Mouse (Mus musculus): ENCODE measurements around the gene Gstm7. TPM values are rescaled to one million over a fixed set of nuclear protein-coding genes. Genes with fewer than 3 reads are reported as not detected.

Gene Gstm7
- polyA plus RNA-seq, 1 experiment from 2014 or later, result 21.3 TPM

GRCm38 (mm10) chr3:107943239-107943990, 11.8 kb upstream of the Gstm7 start, which contains the start of gene Gstm6:
Gene Gstm6 (minus strand): TSS chr3:107943749.
- 17% methylated on average over 20 of the region's 20 CpGs for WGBS
- no peak within 1 kb of the TSS for H3K9ac ChIP-seq (ENCODE audit: low read length)

GRCm38 (mm10) chr3:107941261-107941660, 9.6 kb upstream of the Gstm7 start:
- Histone ChIP-seq H3K4me1 (replicated peaks; ENCODE audit: control insufficient read depth, insufficient read depth, low read length) (no peaks in the 10 kb centered on the region), H3K9ac (ENCODE audit: low read length) (no peak overlapping the region), H3K4me3 (ENCODE audit: low read depth, low read length) (no peak overlapping the region), H3K27me3 (replicated peaks; ENCODE audit: control insufficient read depth, insufficient read depth, low read length) (no peaks in the 10 kb centered on the region), H3K27ac (ENCODE audit: low read depth) (no peak overlapping the region), H3K4me2 (ENCODE audit: low read length) (no peak overlapping the region), H3K9me3 (ENCODE audit: control insufficient read depth, low read length) (no peaks in the 10 kb centered on the region), H3K36me3 (ENCODE audit: control insufficient read depth, insufficient read depth, low read length) (no peaks in the 10 kb centered on the region)
- 86% methylated on average over 4 of the region's 4 CpGs for WGBS
- ATAC-seq (replicated peaks; ENCODE audit: low FRiP score, low TSS enrichment, low read depth) (no peak), DNase-seq (ENCODE audit: low spot score) (no peak)

More at GRCm38 (mm10) chr3:107943239-107943990, 11.8 kb upstream of the Gstm7 start, which contains the start of gene Gstm6:
- H3K27me3 ChIP-seq (replicated peaks; ENCODE audit: control insufficient read depth, insufficient read depth, low read length), result no peaks in the 10 kb centered on the region
- no peaks in the 10 kb centered on the region for H3K4me1 ChIP-seq (replicated peaks; ENCODE audit: control insufficient read depth, insufficient read depth, low read length)
- DNase-seq (ENCODE audit: low spot score) (peak; percentile 59), ATAC-seq (replicated peaks; ENCODE audit: low FRiP score, low TSS enrichment, low read depth) (peak; percentile 71)
- no peaks in the 10 kb centered on the region for H3K36me3 ChIP-seq (ENCODE audit: control insufficient read depth, insufficient read depth, low read length)
- no peak within 1 kb of the TSS for H3K27ac ChIP-seq (ENCODE audit: low read depth)
- H3K4me2 ChIP-seq (ENCODE audit: low read length), result peak within 1 kb of the TSS; percentile 42
- H3K4me3 ChIP-seq (ENCODE audit: low read depth, low read length), result no peak within 1 kb of the TSS
- no peaks in the 10 kb centered on the region for H3K9me3 ChIP-seq (ENCODE audit: control insufficient read depth, low read length)

GRCm38 (mm10) chr3:107940524-107940923, 8.9 kb upstream of the Gstm7 start:
- ATAC-seq (replicated peaks; ENCODE audit: low FRiP score, low TSS enrichment, low read depth), result no peak
- Histone ChIP-seq H3K4me3 (ENCODE audit: low read depth, low read length) (no peak overlapping the region), H3K9ac (ENCODE audit: low read length) (no peak overlapping the region), H3K36me3 (ENCODE audit: control insufficient read depth, insufficient read depth, low read length) (no peaks in the 10 kb centered on the region), H3K27me3 (replicated peaks; ENCODE audit: control insufficient read depth, insufficient read depth, low read length) (no peaks in the 10 kb centered on the region), H3K9me3 (ENCODE audit: control insufficient read depth, low read length) (no peaks in the 10 kb centered on the region), H3K4me1 (replicated peaks; ENCODE audit: control insufficient read depth, insufficient read depth, low read length) (no peaks in the 10 kb centered on the region), H3K27ac (ENCODE audit: low read depth) (no peak overlapping the region), H3K4me2 (ENCODE audit: low read length) (no peak overlapping the region)
- 54% methylated on average over 7 of the region's 7 CpGs for WGBS
- DNase-seq (ENCODE audit: low spot score), result no peak

- WGBS, result 79% methylated on average over 4 of the region's 4 CpGs
- ATAC-seq (replicated peaks; ENCODE audit: low FRiP score, low TSS enrichment, low read depth), result no peak
Measured at GRCm38 (mm10) chr3:107939830-107940229, 8.2 kb upstream of the Gstm7 start.

GRCm38 (mm10) chr3:107939403-107939802, 7.8 kb upstream of the Gstm7 start:
- DNase-seq (ENCODE audit: low spot score), result peak; percentile 80
- H3K4me1 ChIP-seq (replicated peaks; ENCODE audit: control insufficient read depth, insufficient read depth, low read length), result no peaks in the 10 kb centered on the region
- no peak for ATAC-seq (replicated peaks; ENCODE audit: low FRiP score, low TSS enrichment, low read depth)
- 50% methylated on average over 3 of the region's 3 CpGs for WGBS
- no peaks in the 10 kb centered on the region for H3K9me3 ChIP-seq (ENCODE audit: control insufficient read depth, low read length)
- H3K4me3 ChIP-seq (ENCODE audit: low read depth, low read length), result no peak overlapping the region
- no peak overlapping the region for H3K27ac ChIP-seq (ENCODE audit: low read depth)
- H3K27me3 ChIP-seq (replicated peaks; ENCODE audit: control insufficient read depth, insufficient read depth, low read length), result no peaks in the 10 kb centered on the region
- H3K4me2 ChIP-seq (ENCODE audit: low read length), result no peak overlapping the region
- H3K36me3 ChIP-seq (ENCODE audit: control insufficient read depth, insufficient read depth, low read length), result no peaks in the 10 kb centered on the region
- no peak overlapping the region for H3K9ac ChIP-seq (ENCODE audit: low read length)

More at GRCm38 (mm10) chr3:107939830-107940229, 8.2 kb upstream of the Gstm7 start:
- no peaks in the 10 kb centered on the region for H3K9me3 ChIP-seq (ENCODE audit: control insufficient read depth, low read length)
- H3K4me3 ChIP-seq (ENCODE audit: low read depth, low read length), result no peak overlapping the region
- H3K4me2 ChIP-seq (ENCODE audit: low read length), result no peak overlapping the region
- no peak for DNase-seq (ENCODE audit: low spot score)
- no peak overlapping the region for H3K9ac ChIP-seq (ENCODE audit: low read length)
- no peaks in the 10 kb centered on the region for H3K4me1 ChIP-seq (replicated peaks; ENCODE audit: control insufficient read depth, insufficient read depth, low read length)
- no peaks in the 10 kb centered on the region for H3K36me3 ChIP-seq (ENCODE audit: control insufficient read depth, insufficient read depth, low read length)
- no peak overlapping the region for H3K27ac ChIP-seq (ENCODE audit: low read depth)
- H3K27me3 ChIP-seq (replicated peaks; ENCODE audit: control insufficient read depth, insufficient read depth, low read length), result no peaks in the 10 kb centered on the region

GRCm38 (mm10) chr3:107935888-107936287, 4.3 kb upstream of the Gstm7 start:
- no peak overlapping the region for H3K4me3 ChIP-seq (ENCODE audit: low read depth, low read length)
- no peak overlapping the region for H3K4me2 ChIP-seq (ENCODE audit: low read length)
- DNase-seq (ENCODE audit: low spot score), result no peak
- no peaks in the 10 kb centered on the region for H3K36me3 ChIP-seq (ENCODE audit: control insufficient read depth, insufficient read depth, low read length)
- no peak overlapping the region for H3K9ac ChIP-seq (ENCODE audit: low read length)
- no peak for ATAC-seq (replicated peaks; ENCODE audit: low FRiP score, low TSS enrichment, low read depth)
- H3K27me3 ChIP-seq (replicated peaks; ENCODE audit: control insufficient read depth, insufficient read depth, low read length), result no peaks in the 10 kb centered on the region
- H3K4me1 ChIP-seq (replicated peaks; ENCODE audit: control insufficient read depth, insufficient read depth, low read length), result no peaks in the 10 kb centered on the region
- no peak overlapping the region for H3K27ac ChIP-seq (ENCODE audit: low read depth)
- H3K9me3 ChIP-seq (ENCODE audit: control insufficient read depth, low read length), result no peaks in the 10 kb centered on the region
- 61% methylated on average over 3 of the region's 3 CpGs for WGBS

GRCm38 (mm10) chr3:107935268-107935667, 3.7 kb upstream of the Gstm7 start:
- no peak for ATAC-seq (replicated peaks; ENCODE audit: low FRiP score, low TSS enrichment, low read depth)

GRCm38 (mm10) chr3:107932128-107932527, 511 bp upstream of the Gstm7 start:
- ATAC-seq (replicated peaks; ENCODE audit: low FRiP score, low TSS enrichment, low read depth) (peak; percentile 7; the same call in 1 of the 2 replicates), DNase-seq (ENCODE audit: low spot score) (no peak)
- Histone ChIP-seq H3K4me1 (replicated peaks; ENCODE audit: control insufficient read depth, insufficient read depth, low read length) (no peaks in the 10 kb centered on the region), H3K4me3 (ENCODE audit: low read depth, low read length) (no peak overlapping the region), H3K36me3 (ENCODE audit: control insufficient read depth, insufficient read depth, low read length) (no peaks in the 10 kb centered on the region), H3K9ac (ENCODE audit: low read length) (no peak overlapping the region), H3K4me2 (ENCODE audit: low read length) (no peak overlapping the region), H3K27me3 (replicated peaks; ENCODE audit: control insufficient read depth, insufficient read depth, low read length) (no peaks in the 10 kb centered on the region), H3K9me3 (ENCODE audit: control insufficient read depth, low read length) (no peaks in the 10 kb centered on the region), H3K27ac (ENCODE audit: low read depth) (no peak overlapping the region)
- WGBS, result 64% methylated on average over 6 of the region's 6 CpGs

More at GRCm38 (mm10) chr3:107935268-107935667, 3.7 kb upstream of the Gstm7 start:
- H3K9ac ChIP-seq (ENCODE audit: low read length), result no peak overlapping the region
- H3K4me3 ChIP-seq (ENCODE audit: low read depth, low read length), result no peak overlapping the region
- no peaks in the 10 kb centered on the region for H3K9me3 ChIP-seq (ENCODE audit: control insufficient read depth, low read length)
- H3K4me2 ChIP-seq (ENCODE audit: low read length), result no peak overlapping the region
- H3K27me3 ChIP-seq (replicated peaks; ENCODE audit: control insufficient read depth, insufficient read depth, low read length), result no peaks in the 10 kb centered on the region
- H3K4me1 ChIP-seq (replicated peaks; ENCODE audit: control insufficient read depth, insufficient read depth, low read length), result no peaks in the 10 kb centered on the region
- WGBS, result 82% methylated on average over 3 of the region's 3 CpGs
- no peak overlapping the region for H3K27ac ChIP-seq (ENCODE audit: low read depth)
- no peaks in the 10 kb centered on the region for H3K36me3 ChIP-seq (ENCODE audit: control insufficient read depth, insufficient read depth, low read length)
- DNase-seq (ENCODE audit: low spot score), result no peak

GRCm38 (mm10) chr3:107931134-107931533, 483 bp downstream of the Gstm7 start:
- no peaks in the 10 kb centered on the region for H3K36me3 ChIP-seq (ENCODE audit: control insufficient read depth, insufficient read depth, low read length)
- 81% methylated on average over 2 of the region's 2 CpGs for WGBS
- no peak overlapping the region; the same call in 1 of the 2 replicates for H3K27ac ChIP-seq (ENCODE audit: low read depth)
- ATAC-seq (replicated peaks; ENCODE audit: low FRiP score, low TSS enrichment, low read depth), result no peak; the same call in 1 of the 2 replicates
- no peaks in the 10 kb centered on the region for H3K27me3 ChIP-seq (replicated peaks; ENCODE audit: control insufficient read depth, insufficient read depth, low read length)
- H3K9me3 ChIP-seq (ENCODE audit: control insufficient read depth, low read length), result no peaks in the 10 kb centered on the region
- no peak for DNase-seq (ENCODE audit: low spot score)
- peak overlapping the region; percentile 32 for H3K4me3 ChIP-seq (ENCODE audit: low read depth, low read length)
- H3K4me2 ChIP-seq (ENCODE audit: low read length), result peak overlapping the region; percentile 56
- no peak overlapping the region for H3K9ac ChIP-seq (ENCODE audit: low read length)
- no peaks in the 10 kb centered on the region for H3K4me1 ChIP-seq (replicated peaks; ENCODE audit: control insufficient read depth, insufficient read depth, low read length)
